ENCODE assay signal across 21 mouse cellular contexts in genomic region chr13:57931376-57931775, GRCm38 (mm10). TPM values are rescaled to one million over a fixed set of nuclear protein-coding genes. Genes with fewer than 3 reads are reported as not detected.
A peak's percentile ranks its signal among the peaks of the same experiment; 100 is the strongest.
DNase-seq lines count a peak whose midpoint lies in the region; ATAC-seq lines count a peak whose summit lies in the region.
"Had no signal": no experiment of that assay in that cellular context is flagged by ENCODE, and none has a peak within 500 bp of the region (broad histone marks: within the 10 kb centered on the region; RNA-seq: fewer than 3 reads in every experiment).

No protein-coding gene starts in this region.

- H3K36me3 ChIP-seq in neural tube, embryonic 15.5 days = no peaks in the 10 kb centered on the region
- H3K36me3 ChIP-seq in embryonic facial prominence, embryonic 10.5 days (replicated peaks) = no peaks in the 10 kb centered on the region
- H3K36me3 ChIP-seq in neural tube, embryonic 11.5 days (ENCODE audit: control insufficient read depth, insufficient read depth, low read length) = no peaks in the 10 kb centered on the region
- H3K36me3 ChIP-seq: embryonic facial prominence, embryonic 15.5 days; hindbrain, embryonic 13.5 days; limb, embryonic 15.5 days; midbrain, embryonic 13.5 days had no signal

- peaks cover 7% of the 10 kb centered on the region; the same call in 1 of the 2 replicates for H3K4me1 ChIP-seq in neural tube, embryonic 15.5 days
- H3K4me1 ChIP-seq in embryonic facial prominence, embryonic 10.5 days = peaks cover 21% of the 10 kb centered on the region
- peaks cover 10% of the 10 kb centered on the region for H3K4me1 ChIP-seq in neural tube, embryonic 11.5 days (ENCODE audit: control insufficient read depth, insufficient read depth, low read length)
- H3K4me1 ChIP-seq: limb, embryonic 15.5 days had no signal

- H3K9me3 ChIP-seq in neural tube, embryonic 15.5 days (replicated peaks) = no peaks in the 10 kb centered on the region
- H3K9me3 ChIP-seq in embryonic facial prominence, embryonic 10.5 days = 0 out of 2 replicates have a peak, but pooled peaks cover 4% of the 10 kb centered on the region
- no peaks in the 10 kb centered on the region for H3K9me3 ChIP-seq in neural tube, embryonic 11.5 days (ENCODE audit: control insufficient read depth, low read length)
- H3K9me3 ChIP-seq: embryonic facial prominence, embryonic 15.5 days; hindbrain, embryonic 13.5 days; limb, embryonic 15.5 days; midbrain, embryonic 13.5 days had no signal

- H3K4me3 ChIP-seq in neural tube, embryonic 15.5 days (replicated peaks) = no peak overlapping the region
- H3K4me3 ChIP-seq in embryonic facial prominence, embryonic 10.5 days = no peak overlapping the region
- no peak overlapping the region for H3K4me3 ChIP-seq in neural tube, embryonic 11.5 days (ENCODE audit: low read depth, low read length)
- H3K4me3 ChIP-seq: embryonic facial prominence, embryonic 15.5 days; hindbrain, embryonic 13.5 days; limb, embryonic 15.5 days; midbrain, embryonic 13.5 days; myocyte had no signal

- peak; percentile 83 for ATAC-seq in cerebellum, adult (ENCODE audit: insufficient number of reproducible peaks, low FRiP score, low TSS enrichment)
- no peak for ATAC-seq in neural tube, embryonic 15.5 days (ENCODE audit: low FRiP score)
- ATAC-seq in neural tube, embryonic 11.5 days (ENCODE audit: insufficient read depth, low FRiP score, low TSS enrichment) = no peak
- ATAC-seq: CD4-positive, CD25-positive, alpha-beta regulatory T cell, adult 4 months; intestine, embryonic 16.5 days; lung, postnatal 0 days; midbrain, embryonic 13.5 days; Patski had no signal

- no peaks in the 10 kb centered on the region for H3K27me3 ChIP-seq in neural tube, embryonic 15.5 days (replicated peaks)
- no peaks in the 10 kb centered on the region for H3K27me3 ChIP-seq in embryonic facial prominence, embryonic 10.5 days (replicated peaks; ENCODE audit: low read depth, poor library complexity, severe bottlenecking)
- H3K27me3 ChIP-seq in neural tube, embryonic 11.5 days (ENCODE audit: control insufficient read depth, insufficient read depth, low read length) = no peaks in the 10 kb centered on the region
- H3K27me3 ChIP-seq: embryonic facial prominence, embryonic 15.5 days; hindbrain, embryonic 13.5 days; limb, embryonic 15.5 days; midbrain, embryonic 13.5 days had no signal

- no peak overlapping the region for H3K4me2 ChIP-seq in neural tube, embryonic 15.5 days
- no peak overlapping the region for H3K4me2 ChIP-seq in neural tube, embryonic 11.5 days (ENCODE audit: low read depth)
- H3K4me2 ChIP-seq: embryonic facial prominence, embryonic 15.5 days; hindbrain, embryonic 13.5 days; limb, embryonic 15.5 days; midbrain, embryonic 13.5 days had no signal

- 27% methylated on average over 3 of the region's 3 CpGs for WGBS in neural tube, embryonic 15.5 days
- 60% methylated on average over 3 of the region's 3 CpGs for WGBS in embryonic facial prominence, embryonic 10.5 days
- WGBS in neural tube, embryonic 11.5 days = 27% methylated on average over 3 of the region's 3 CpGs

- no peak for DNase-seq in cerebellum, postnatal 4 days (ENCODE audit: low spot score in 2 of 2)
- peak; percentile 37 for DNase-seq in neural tube, embryonic 10.5 days (ENCODE audit: extremely low spot score, low spot score)
- DNase-seq in embryonic facial prominence, embryonic 10.5 days (ENCODE audit: low spot score) = no peak
- DNase-seq in neural tube, embryonic 11.5 days (ENCODE audit: low spot score) = peak; percentile 40
- no peak for DNase-seq in layer of hippocampus, postnatal 10 days (ENCODE audit: low spot score in 2 of 2)
- no peak for DNase-seq in frontal cortex, postnatal 25 days (ENCODE audit: low spot score in 2 of 2)
- DNase-seq: adrenal gland, postnatal 10 days; gastrocnemius, postnatal 36 days; thymus, adult 2 months had no signal

- H3K27ac ChIP-seq in neural tube, embryonic 15.5 days (replicated peaks) = no peak overlapping the region
- H3K27ac ChIP-seq in embryonic facial prominence, embryonic 10.5 days (replicated peaks) = peak overlapping the region; percentile 79
- H3K27ac ChIP-seq in neural tube, embryonic 11.5 days (ENCODE audit: low read depth, low read length) = 0 out of 2 replicates have a peak overlapping the region, but pooled peaks have one; percentile 14
- H3K27ac ChIP-seq: embryonic facial prominence, embryonic 15.5 days; hindbrain, embryonic 13.5 days; limb, embryonic 15.5 days; midbrain, embryonic 13.5 days had no signal

- H3K9ac ChIP-seq in neural tube, embryonic 15.5 days (replicated peaks) = no peak overlapping the region
- no peak overlapping the region for H3K9ac ChIP-seq in neural tube, embryonic 11.5 days (ENCODE audit: low read length)
- H3K9ac ChIP-seq: embryonic facial prominence, embryonic 15.5 days; hindbrain, embryonic 13.5 days; limb, embryonic 15.5 days; midbrain, embryonic 13.5 days had no signal

RNA-seq across cellular contexts. Expression of gene Spock1, which starts 23.2 kb away (rescaled TPM):
- polyA plus RNA-seq in neural tube, embryonic 15.5 days (2015; fragmentation: Nextera tagmentation; extraction: Ambion mirVana) = 103 and 111 TPM in 2 replicates
- polyA plus RNA-seq in embryonic facial prominence, embryonic 10.5 days (2016; fragmentation: Nextera tagmentation; extraction: Ambion mirVana) = 2.9 and 4.0 TPM in 2 replicates
- polyA plus RNA-seq in neural tube, embryonic 11.5 days (2014; fragmentation: Nextera tagmentation; extraction: Ambion mirVana) = 20.2 and 23.3 TPM in 2 replicates
- total RNA-seq in layer of hippocampus, postnatal 10 days (2021) = 100 to 1,000 TPM; 204 to 220 TPM
- total RNA-seq: common myeloid progenitor, adult 5-6 weeks had no signal
- polyA plus RNA-seq: CD4-positive, CD25-positive, alpha-beta regulatory T cell, adult 4 months; Patski had no signal

Comparison
In these comparisons a context has a peak if more than half of its experiments do, and no peak if none do; other contexts are left out.
1. DNase-seq: peak in neural tube, embryonic 10.5 days (single experiment) and neural tube, embryonic 11.5 days (single experiment); none in cerebellum, postnatal 4 days (0 of 2), embryonic facial prominence, embryonic 10.5 days (single experiment), layer of hippocampus, postnatal 10 days (0 of 2) and frontal cortex, postnatal 25 days (0 of 2).